Mouse (Mus musculus) c-Kit-positive CD71-positive TER-119-negative erythroid progenitor cells, embryonic 14.5 days (primary cell): Measurements from ENCODE around the gene Zfp619.
"Not testable (repeated sequence)": the region's sequence is repeated elsewhere in the genome, so short reads cannot be mapped to it uniquely, and the experiment has no call there.

ENCODE experiments used
- DNase-seq: peaks from one replicate; pipeline ENCODE4 v3.0.0-alpha.2; 2013; ENCODE audit warnings: low read depth

Gene Zfp619

GRCm38 (mm10) chr7:39517616-39518177 lies at the start of gene Zfp619:
Gene Zfp619, plus strand, starts transcription at chr7:39517766.
- peak; percentile 87 for DNase-seq

- DNase-seq, result no peak
These were observed 38.6 kb upstream of the Zfp619 start for GRCm38 (mm10) chr7:39479013-39479412.

GRCm38 (mm10) chr7:39484384-39484783 lies 33.2 kb upstream of the Zfp619 start:
- no peak for DNase-seq

GRCm38 (mm10) chr7:39487159-39487853 lies 30.3 kb upstream of the Zfp619 start:
- DNase-seq, result no peak

GRCm38 (mm10) chr7:39487854-39488205 lies 29.7 kb upstream of the Zfp619 start:
- DNase-seq, result no peak

- DNase-seq, result no peak
These were observed 22.9 kb upstream of the Zfp619 start for GRCm38 (mm10) chr7:39494646-39495045.

- no peak for DNase-seq
These were observed 13.5 kb upstream of the Zfp619 start for GRCm38 (mm10) chr7:39504100-39504499.

GRCm38 (mm10) chr7:39518362-39518761 lies 796 bp downstream of the Zfp619 start:
- DNase-seq, result no peak

GRCm38 (mm10) chr7:39523703-39524424 lies 6.3 kb downstream of the Zfp619 start:
- DNase-seq, result no peak

GRCm38 (mm10) chr7:39543151-39543550 lies 25.6 kb downstream of the Zfp619 start:
- no peak for DNase-seq

- peak; percentile 39 for DNase-seq
These were observed 26.9 kb downstream of the Zfp619 start for GRCm38 (mm10) chr7:39544242-39545111.

- DNase-seq, result no peak
These were observed 27.6 kb downstream of the Zfp619 start for GRCm38 (mm10) chr7:39545134-39545533.

GRCm38 (mm10) chr7:39549336-39549735 lies 31.8 kb downstream of the Zfp619 start:
- no peak for DNase-seq

GRCm38 (mm10) chr7:39551976-39552891 lies 34.7 kb downstream of the Zfp619 start:
- peak; percentile 85 for DNase-seq

- peak; percentile 23 for DNase-seq
These were observed 35.4 kb downstream of the Zfp619 start for GRCm38 (mm10) chr7:39552993-39553392.

- DNase-seq, result no peak
These were observed 36.3 kb downstream of the Zfp619 start for GRCm38 (mm10) chr7:39553871-39554270.

- DNase-seq, result no peak
These were observed 62.5 kb downstream of the Zfp619 start for GRCm38 (mm10) chr7:39580066-39580465.

- no peak for DNase-seq
These were observed 63.0 kb downstream of the Zfp619 start for GRCm38 (mm10) chr7:39580601-39581000.

- not testable (repeated sequence) for DNase-seq
These were observed 69.3 kb downstream of the Zfp619 start for GRCm38 (mm10) chr7:39586834-39587233.

- DNase-seq, result no peak
These were observed 70.5 kb downstream of the Zfp619 start for GRCm38 (mm10) chr7:39588037-39588436.

- not testable (repeated sequence) for DNase-seq
These were observed 71.0 kb downstream of the Zfp619 start for GRCm38 (mm10) chr7:39588471-39589041.
